Mouse (Mus musculus) intestine, embryonic 15.5 days (tissue): Measurements from ENCODE around the gene Wnt3a. TPM values are rescaled to one million over a fixed set of nuclear protein-coding genes. Genes with fewer than 3 reads are reported as not detected.
"Not testable (repeated sequence)": the region's sequence is repeated elsewhere in the genome, so short reads cannot be mapped to it uniquely, and the experiment has no call there.

ENCODE experiments used
- ATAC-seq: fragments of 200-750 bp; cut with Nextera tagmentation; 2 replicates; pipeline ENCODE4 v1.8.0; 2017; ENCODE audit warnings: moderate TSS enrichment, moderate library complexity
- H3K27ac ChIP-seq: fragments of 300-500 bp; sonication (generic); 2 replicates; pipeline ENCODE4 v1.5.1; 2015; ENCODE audit warnings: mild to moderate bottlenecking, inconsistent platforms
- H3K27me3 ChIP-seq: fragments of 300-500 bp; sonication (generic); replicated peaks from 2 replicates; pipeline ENCODE4 v1.6.1; 2015; ENCODE audit warnings: inconsistent platforms
- H3K36me3 ChIP-seq: fragments of 300-500 bp; sonication (generic); 2 replicates; pipeline ENCODE4 v1.6.1; 2015; ENCODE audit warnings: inconsistent platforms
- H3K4me1 ChIP-seq: fragments of 300-500 bp; sonication (generic); replicated peaks from 2 replicates; pipeline ENCODE4 v1.6.1; 2015; ENCODE audit warnings: inconsistent platforms
- H3K4me2 ChIP-seq: fragments of 300-500 bp; sonication (generic); replicated peaks from 2 replicates; pipeline ENCODE4 v1.6.1; 2015; ENCODE audit warnings: mild to moderate bottlenecking, inconsistent platforms
- H3K4me3 ChIP-seq: fragments of 300-500 bp; sonication (generic); replicated peaks from 2 replicates; pipeline ENCODE4 v1.5.1; 2015; ENCODE audit warnings: inconsistent platforms
- H3K9ac ChIP-seq: fragments of 300-500 bp; sonication (generic); 2 replicates; pipeline ENCODE4 v1.6.1; 2015; ENCODE audit warnings: inconsistent platforms
- H3K9me3 ChIP-seq: fragments of 300-500 bp; sonication (generic); 2 replicates; pipeline ENCODE4 v1.6.1; 2016; ENCODE audit warnings: inconsistent platforms
- WGBS: fragments of 180-500 bp; shearing (Covaris S2); methylation state at CpG from one replicate; pipeline ENCODE4 v1.1.7; 2015; 5-methylcytosine and 5-hydroxymethylcytosine counted together
- polyA plus RNA-seq: library from polyadenylated mRNA; unstranded; fragments of >200 nt; fragmentation: Nextera tagmentation; extraction: Ambion mirVana; gene quantifications from 2 replicates; pipeline ENCODE4 v1.2.1, GENCODE M21; 2015

The Wnt3a gene
- polyA plus RNA-seq, 1 experiment from 2014 or later, result not detected

DNA sequence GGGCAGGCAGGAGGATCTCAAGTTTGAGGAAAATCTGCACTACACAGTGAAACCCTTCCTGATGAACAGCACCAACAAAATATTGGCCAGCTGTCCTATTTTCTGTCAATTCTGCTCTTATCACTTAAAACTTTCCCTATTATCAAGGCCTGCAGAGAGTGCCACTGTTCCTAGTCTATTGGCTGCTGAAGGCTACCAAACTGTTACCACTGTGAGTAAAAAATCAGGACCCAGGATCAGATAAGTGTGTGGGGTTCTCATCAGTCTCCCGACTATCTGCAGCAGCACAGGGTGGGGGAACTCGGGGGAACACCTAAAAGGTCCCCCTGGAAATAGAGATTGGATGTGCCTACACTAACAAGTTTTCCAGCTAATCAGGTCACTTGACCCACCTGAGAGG is 65.4 kb downstream of the Wnt3a start:
- WGBS, result 71% methylated on average over 2 of the region's 2 CpGs
- H3K4me2 ChIP-seq, result peak overlapping the region; percentile 68
- no peaks in the 10 kb centered on the region for H3K27me3 ChIP-seq
- peaks cover 53% of the 10 kb centered on the region for H3K4me1 ChIP-seq
- no peak overlapping the region for H3K4me3 ChIP-seq
- H3K27ac ChIP-seq, result 0 out of 2 replicates have a peak overlapping the region, but pooled peaks have one; percentile 3
- H3K9me3 ChIP-seq, result no peaks in the 10 kb centered on the region
- no peak for ATAC-seq
- H3K9ac ChIP-seq, result 0 out of 2 replicates have a peak overlapping the region, but pooled peaks have one; percentile 10
- no peaks in the 10 kb centered on the region for H3K36me3 ChIP-seq

DNA sequence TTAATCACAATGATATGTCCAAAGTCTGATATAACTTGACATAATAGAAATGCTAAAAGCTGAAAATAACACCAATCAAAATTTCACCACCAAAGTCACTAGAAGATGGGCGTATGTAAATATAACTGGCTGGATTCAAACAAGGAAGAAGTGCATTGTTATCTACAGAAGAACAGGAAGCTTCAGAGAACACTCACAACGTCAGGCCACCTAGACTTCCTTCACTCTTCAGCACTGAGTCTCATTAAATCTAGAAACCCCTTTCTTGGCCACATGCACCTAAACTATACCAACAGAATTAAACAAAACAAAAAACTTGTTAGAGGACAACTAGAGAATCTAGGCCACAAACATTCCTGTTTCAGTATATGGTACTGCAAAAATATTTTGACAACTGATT is 66.1 kb downstream of the Wnt3a start:
- H3K36me3 ChIP-seq, result no peaks in the 10 kb centered on the region
- H3K9ac ChIP-seq, result no peak overlapping the region
- H3K4me2 ChIP-seq, result no peak overlapping the region
- H3K4me1 ChIP-seq, result peaks cover 53% of the 10 kb centered on the region
- H3K27ac ChIP-seq, result no peak overlapping the region
- WGBS, result 38% methylated on average over 2 of the region's 2 CpGs
- H3K4me3 ChIP-seq, result no peak overlapping the region
- no peaks in the 10 kb centered on the region for H3K9me3 ChIP-seq
- no peaks in the 10 kb centered on the region for H3K27me3 ChIP-seq
- no peak for ATAC-seq

DNA sequence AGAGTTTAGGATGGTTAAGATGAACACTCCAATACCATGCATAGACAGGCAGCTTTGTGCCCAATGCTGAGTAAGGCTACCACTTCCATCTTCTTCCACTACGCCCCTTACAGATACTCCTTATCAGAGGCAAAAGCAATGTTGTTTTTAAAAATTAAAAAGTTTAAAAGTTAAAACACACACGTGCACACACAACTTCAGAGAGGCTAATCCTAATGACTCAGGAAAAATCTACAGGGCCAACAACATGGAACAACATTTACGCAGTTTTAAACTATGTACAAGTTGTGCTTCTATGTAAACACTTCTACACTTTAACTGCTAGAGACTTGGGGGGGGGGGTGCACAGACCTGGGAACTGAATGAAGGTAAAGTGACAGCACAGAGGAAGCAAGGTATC is 66.5 kb downstream of the Wnt3a start:
- Histone ChIP-seq H3K9me3 (no peaks in the 10 kb centered on the region), H3K27ac (no peak overlapping the region), H3K4me2 (no peak overlapping the region), H3K4me1 (peaks cover 53% of the 10 kb centered on the region), H3K27me3 (no peaks in the 10 kb centered on the region), H3K4me3 (no peak overlapping the region), H3K36me3 (no peaks in the 10 kb centered on the region), H3K9ac (no peak overlapping the region)
- 83% methylated on average over 3 of the region's 3 CpGs for WGBS
- no peak for ATAC-seq

DNA sequence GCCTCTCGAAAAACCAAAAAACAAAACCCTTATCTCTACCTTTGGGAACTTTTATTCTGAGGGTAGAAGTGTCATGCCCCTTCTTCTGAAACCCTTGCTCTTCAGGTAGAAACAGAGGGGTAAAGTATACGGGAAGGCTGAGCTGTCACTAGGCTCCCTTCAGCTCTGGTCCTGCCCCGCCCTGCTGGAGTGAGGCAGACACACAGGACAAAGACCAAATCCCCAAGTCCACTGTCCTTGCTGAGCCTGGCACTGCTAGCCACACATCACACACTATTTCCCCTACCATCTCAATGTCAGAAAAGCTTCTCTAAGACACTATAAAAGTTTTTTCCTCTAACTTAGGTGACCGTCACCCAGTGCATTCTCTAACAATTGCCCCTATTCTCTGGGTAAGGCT is 68.2 kb downstream of the Wnt3a start:
- Histone ChIP-seq H3K9me3 (no peaks in the 10 kb centered on the region), H3K4me1 (peaks cover 59% of the 10 kb centered on the region), H3K4me3 (no peak overlapping the region), H3K27ac (no peak overlapping the region), H3K36me3 (no peaks in the 10 kb centered on the region), H3K9ac (no peak overlapping the region), H3K4me2 (0 out of 2 replicates have a peak overlapping the region, but pooled peaks have one; percentile 15), H3K27me3 (no peaks in the 10 kb centered on the region)
- ATAC-seq, result no peak
- WGBS, result 70% methylated on average over 4 of the region's 4 CpGs

DNA sequence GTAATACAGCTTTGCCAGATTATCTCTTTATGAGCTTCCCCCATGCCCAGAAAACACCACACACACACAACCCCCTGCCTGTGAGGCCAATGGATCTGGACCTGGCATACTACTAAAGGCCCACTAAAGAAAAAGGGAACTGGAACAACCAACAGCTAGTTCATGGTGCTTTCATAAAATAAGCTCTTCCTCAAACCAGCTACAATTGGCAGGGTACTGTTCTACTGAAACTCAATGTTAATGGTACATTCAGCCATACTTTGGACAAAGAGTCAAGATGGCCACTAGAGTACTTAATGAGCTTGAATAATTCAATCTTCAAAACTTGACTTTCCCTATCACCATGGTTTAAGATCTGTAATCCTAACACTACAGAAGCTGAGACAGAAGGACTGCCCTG is 68.9 kb downstream of the Wnt3a start:
- H3K36me3 ChIP-seq, result no peaks in the 10 kb centered on the region
- H3K4me2 ChIP-seq, result no peak overlapping the region
- no peak for ATAC-seq
- no peaks in the 10 kb centered on the region for H3K9me3 ChIP-seq
- no peaks in the 10 kb centered on the region for H3K27me3 ChIP-seq
- no peak overlapping the region for H3K9ac ChIP-seq
- no peak overlapping the region for H3K4me3 ChIP-seq
- peaks cover 58% of the 10 kb centered on the region for H3K4me1 ChIP-seq
- H3K27ac ChIP-seq, result no peak overlapping the region

- Histone ChIP-seq H3K27me3 (no peaks in the 10 kb centered on the region), H3K9ac (no peak overlapping the region), H3K9me3 (no peaks in the 10 kb centered on the region), H3K4me2 (no peak overlapping the region), H3K4me3 (no peak overlapping the region), H3K36me3 (no peaks in the 10 kb centered on the region), H3K27ac (peak overlapping the region; percentile 14; the same call in 1 of the 2 replicates), H3K4me1 (peaks cover 37% of the 10 kb centered on the region)
- no peak for ATAC-seq
Observed at GRCm38 (mm10) chr11:59219064-59219463, 71.5 kb downstream of the Wnt3a start.

- no peaks in the 10 kb centered on the region for H3K36me3 ChIP-seq
- H3K4me1 ChIP-seq, result peaks cover 32% of the 10 kb centered on the region
- ATAC-seq, result peak; percentile 83
- no peak overlapping the region for H3K4me3 ChIP-seq
- WGBS, result 55% methylated on average over 4 of the region's 4 CpGs
- H3K27me3 ChIP-seq, result no peaks in the 10 kb centered on the region
- no peaks in the 10 kb centered on the region for H3K9me3 ChIP-seq
- no peak overlapping the region for H3K9ac ChIP-seq
- H3K27ac ChIP-seq, result peak overlapping the region; percentile 14; the same call in 1 of the 2 replicates
- H3K4me2 ChIP-seq, result 0 out of 2 replicates have a peak overlapping the region, but pooled peaks have one; percentile 21
Observed at GRCm38 (mm10) chr11:59218389-59218998, 72.1 kb downstream of the Wnt3a start.

- Histone ChIP-seq H3K36me3 (peaks cover 6% of the 10 kb centered on the region; the same call in 1 of the 2 replicates), H3K27me3 (no peaks in the 10 kb centered on the region), H3K4me3 (no peak overlapping the region), H3K4me1 (peaks cover 27% of the 10 kb centered on the region), H3K9me3 (no peaks in the 10 kb centered on the region), H3K27ac (no peak overlapping the region), H3K9ac (no peak overlapping the region), H3K4me2 (no peak overlapping the region)
- ATAC-seq, result no peak
- WGBS, result 84% methylated on average over 3 of the region's 3 CpGs
Observed at GRCm38 (mm10) chr11:59216955-59217354, 73.6 kb downstream of the Wnt3a start.

DNA sequence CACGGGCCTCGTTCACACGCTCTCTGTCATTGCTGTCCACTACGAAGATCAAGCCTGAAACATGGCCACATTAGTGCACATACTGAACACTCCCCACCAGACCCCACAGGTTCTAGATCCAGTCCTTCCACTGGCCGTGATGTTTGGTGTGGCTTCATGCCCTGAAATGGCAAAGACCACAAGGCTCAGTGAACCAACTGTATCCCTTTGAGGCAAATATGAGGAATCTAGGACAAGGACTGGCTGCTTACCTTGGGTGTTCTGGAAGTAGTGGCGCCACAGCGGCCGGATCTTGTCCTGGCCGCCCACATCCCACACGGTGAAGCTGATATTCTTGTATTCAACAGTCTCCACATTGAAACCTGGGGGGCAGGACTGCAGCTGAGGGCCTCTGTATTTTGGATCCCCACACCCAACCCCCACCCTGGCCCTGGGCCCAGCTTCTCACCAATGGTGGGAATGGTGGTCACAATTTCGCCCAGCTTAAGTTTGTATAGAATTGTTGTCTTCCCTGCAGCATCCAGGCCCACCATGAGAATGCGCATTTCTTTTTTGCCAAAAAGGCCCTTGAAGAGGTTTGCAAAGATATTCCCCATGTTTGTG is 77.6 kb downstream of the Wnt3a start:
- H3K4me3 ChIP-seq, result no peak overlapping the region
- H3K36me3 ChIP-seq, result peaks cover 21% of the 10 kb centered on the region
- H3K27me3 ChIP-seq, result no peaks in the 10 kb centered on the region
- no peak overlapping the region for H3K27ac ChIP-seq
- H3K9me3 ChIP-seq, result no peaks in the 10 kb centered on the region
- WGBS, result 90% methylated on average over 12 of the region's 12 CpGs
- peaks cover 33% of the 10 kb centered on the region for H3K4me1 ChIP-seq
- no peak for ATAC-seq
- no peak overlapping the region for H3K9ac ChIP-seq
- no peak overlapping the region for H3K4me2 ChIP-seq

- not testable (repeated sequence) for H3K9me3 ChIP-seq, H3K4me2 ChIP-seq, H3K27me3 ChIP-seq, H3K27ac ChIP-seq, ATAC-seq, H3K9ac ChIP-seq, H3K4me3 ChIP-seq
- peaks cover 32% of the 10 kb centered on the region for H3K4me1 ChIP-seq
- 73% methylated on average over 12 of the region's 12 CpGs for WGBS
- H3K36me3 ChIP-seq, result peaks cover 21% of the 10 kb centered on the region
Observed at GRCm38 (mm10) chr11:59212320-59212719, 78.2 kb downstream of the Wnt3a start.

DNA sequence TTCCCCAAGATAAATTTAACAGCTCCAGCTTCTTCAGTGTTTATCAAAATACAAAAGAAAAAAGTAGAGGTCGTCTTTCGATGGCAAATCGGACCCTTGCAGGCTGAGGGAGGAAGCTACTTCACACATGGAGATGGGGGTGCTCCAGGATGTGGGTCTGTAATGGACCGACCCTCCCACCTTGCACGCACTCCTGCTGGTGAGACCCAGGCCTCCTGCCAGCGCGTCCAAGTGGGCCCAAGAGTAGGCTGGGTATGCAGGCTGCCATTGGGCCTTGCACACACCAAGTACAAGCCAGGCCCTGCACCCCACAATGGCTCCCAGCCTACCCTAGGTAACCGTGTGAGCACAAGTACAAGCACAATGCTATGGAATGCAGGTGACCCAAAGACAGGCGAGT is 79.0 kb downstream of the Wnt3a start:
- WGBS, result 84% methylated on average over 9 of the region's 9 CpGs
- peaks cover 32% of the 10 kb centered on the region for H3K4me1 ChIP-seq
- H3K4me3 ChIP-seq, ATAC-seq, H3K9ac ChIP-seq, H3K27me3 ChIP-seq, H3K9me3 ChIP-seq, H3K4me2 ChIP-seq, H3K27ac ChIP-seq: not testable (repeated sequence)
- H3K36me3 ChIP-seq, result peaks cover 21% of the 10 kb centered on the region

DNA sequence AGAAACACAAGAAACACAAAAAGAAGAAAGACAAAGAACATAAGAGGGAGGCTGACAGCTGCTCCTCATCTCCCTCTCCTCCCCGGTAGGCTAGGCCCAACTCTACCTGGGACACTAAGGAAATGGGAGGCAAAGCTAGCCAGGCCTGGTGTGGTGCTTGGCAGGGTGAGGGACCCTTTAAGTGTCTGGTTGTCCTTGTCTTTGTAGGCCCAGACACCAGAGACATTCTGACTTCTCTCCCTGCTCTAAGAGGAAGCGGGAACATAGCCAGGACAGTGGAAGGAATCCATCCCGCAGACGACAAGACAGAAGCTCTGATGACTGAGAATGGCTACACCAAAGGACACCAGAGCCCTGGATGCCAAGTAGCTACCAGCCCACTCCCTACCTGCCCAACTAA is 80.5 kb downstream of the Wnt3a start:
- ATAC-seq, result no peak
- H3K36me3 ChIP-seq, result peaks cover 27% of the 10 kb centered on the region

DNA sequence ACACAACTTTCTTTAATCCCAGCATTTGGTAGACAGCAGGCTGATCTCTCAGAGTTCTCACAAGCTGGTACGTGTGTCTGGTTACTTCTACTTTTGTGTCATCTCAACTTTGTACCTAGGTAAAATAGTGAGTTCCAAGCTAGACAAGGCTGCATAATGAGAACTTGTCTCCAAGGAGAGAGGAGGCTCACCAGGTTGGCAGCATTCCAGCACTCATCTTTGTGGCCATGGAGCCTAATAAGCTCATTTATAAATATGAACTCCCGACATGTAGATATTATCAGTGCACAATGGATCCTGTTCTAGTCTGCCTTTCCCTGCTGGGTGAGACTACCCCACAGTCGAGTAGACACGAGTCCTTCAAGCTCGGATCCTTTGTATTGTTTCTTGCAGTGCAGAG is 81.0 kb downstream of the Wnt3a start:
- Histone ChIP-seq H3K4me3 (peak overlapping the region; percentile 93), H3K27me3 (no peaks in the 10 kb centered on the region), H3K4me1 (peaks cover 32% of the 10 kb centered on the region), H3K36me3 (peaks cover 32% of the 10 kb centered on the region), H3K27ac (peak overlapping the region; percentile 96; the same call in 1 of the 2 replicates), H3K4me2 (peak overlapping the region; percentile 80), H3K9me3 (no peaks in the 10 kb centered on the region), H3K9ac (no peak overlapping the region)
- ATAC-seq, result no peak
- 62% methylated on average over 5 of the region's 5 CpGs for WGBS

More for the DNA sequence above, 80.5 kb downstream of the Wnt3a start:
- Histone ChIP-seq H3K9me3 (no peaks in the 10 kb centered on the region), H3K27ac (no peak overlapping the region; the same call in 1 of the 2 replicates), H3K4me1 (peaks cover 32% of the 10 kb centered on the region), H3K4me2 (0 out of 2 replicates have a peak overlapping the region, but pooled peaks have one; percentile 80), H3K27me3 (no peaks in the 10 kb centered on the region), H3K9ac (no peak overlapping the region), H3K4me3 (no peak overlapping the region)
- 84% methylated on average over 4 of the region's 4 CpGs for WGBS
